Comparison of ENCODE assay signal across 23 mouse cellular contexts in genomic region chr3:57833585-57833984, GRCm38 (mm10). TPM values are rescaled to one million over a fixed set of nuclear protein-coding genes. Genes with fewer than 3 reads are reported as not detected.
DNase-seq lines count a peak whose midpoint lies in the region; ATAC-seq lines count a peak whose summit lies in the region.
"Had no signal": no experiment of that assay in that cellular context is flagged by ENCODE, and none has a peak within 500 bp of the region (broad histone marks: within the 10 kb centered on the region; RNA-seq: fewer than 3 reads in every experiment).

No protein-coding gene starts in this region.

- ATAC-seq in granulocyte monocyte progenitor cell, adult 5-6 weeks (replicated peaks; ENCODE audit: poor library complexity, severe bottlenecking), result peak; percentile 81
- ATAC-seq in megakaryocyte progenitor cell, adult 5-6 weeks (replicated peaks; ENCODE audit: poor library complexity), result peak; percentile 71; the same call in 1 of the 2 replicates
- ATAC-seq: activated CD4-positive, CD25-positive, alpha-beta regulatory T cell, adult 4 months; CD4-positive, CD25-positive, alpha-beta regulatory T cell, adult 4 months; forebrain, embryonic 14.5 days; forebrain, embryonic 16.5 days; Patski had no signal

- peak; percentile 53 for DNase-seq in 416B (ENCODE audit: low read depth)
- DNase-seq in left cerebral cortex, adult 8-10 months (ENCODE audit: low spot score in 2 of 2), result no peak
- no peak for DNase-seq in lung, postnatal 25 days (ENCODE audit: low spot score)
- no peak for DNase-seq in urinary bladder, adult 2 months (ENCODE audit: low spot score)
- DNase-seq: adrenal gland, adult 8-10 months; adrenal gland, postnatal 14 days; adrenal gland, postnatal 36 days; B cell, adult 2 months; cerebellum, adult 11 months; cerebellum, adult 18-20 months; cerebellum, adult 8-10 months; cerebellum, adult 9-11 months; cerebellum, postnatal 14 days; cerebellum, postnatal 36 days; embryo, embryonic 11 days had no signal

RNA-seq across cellular contexts. Expression of gene Pfn2, which starts 14.3 kb away (rescaled TPM):
- not detected in 2 replicates for total RNA-seq in granulocyte monocyte progenitor cell, adult 5-6 weeks (2014; fragmentation: Nextera tagmentation)
- not detected in 2 replicates for total RNA-seq in granulocyte monocyte progenitor cell, adult 5-6 weeks (2017)
- 0.20 TPM in 1 of 2 replicates, not detected in the other for total RNA-seq in megakaryocyte progenitor cell, adult 5-6 weeks (2015)
- 0.17 and 0.29 TPM in 2 replicates for total RNA-seq in megakaryocyte progenitor cell, adult 5-6 weeks (2017)
- total RNA-seq in left cerebral cortex, adult 8-10 months (2022), result 100 to 1,000 TPM; 451 to 502 (median 485) TPM
- polyA plus RNA-seq in urinary bladder, adult 2 months (2012; rRNA removed), result 69.7 and 92.5 TPM in 2 replicates
- total RNA-seq: G1E had no signal
- polyA plus RNA-seq: G1E had no signal

Comparison
In these comparisons a context has a peak if more than half of its experiments do, and no peak if none do; other contexts are left out.
1. RNA of gene Pfn2, which starts 14.3 kb away (total RNA-seq): 451 to 502 TPM in left cerebral cortex, adult 8-10 months; 0.17 to 0.29 TPM in megakaryocyte progenitor cell, adult 5-6 weeks and not detected in granulocyte monocyte progenitor cell, adult 5-6 weeks; every median in the first group is over 100 times any median in the second.